Mouse (Mus musculus) stomach, embryonic 14.5 days (tissue): ENCODE results near the gene Gsx2. TPM values are rescaled to one million over a fixed set of nuclear protein-coding genes. Genes with fewer than 3 reads are reported as not detected.

Experiments used
- ATAC-seq: fragments of 200-750 bp; cut with Nextera tagmentation; 2 replicates; pipeline ENCODE4 v1.8.0; 2017; ENCODE audit warnings: low read depth, moderate TSS enrichment; ENCODE audit not compliant: insufficient number of reproducible peaks, insufficient read depth, low FRiP score
- H3K27ac ChIP-seq: fragments of 300-500 bp; sonication (generic); 2 replicates; pipeline ENCODE4 v1.5.1; 2014; ENCODE audit warnings: mild to moderate bottlenecking, low read length, moderate library complexity, mixed read lengths
- H3K27me3 ChIP-seq: fragments of 300-500 bp; sonication (generic); 2 replicates; pipeline ENCODE4 v1.6.1; 2014; ENCODE audit warnings: low read length, control low read depth, mixed read lengths; ENCODE audit not compliant: control insufficient read depth, insufficient read depth
- H3K36me3 ChIP-seq: fragments of 300-500 bp; sonication (generic); 2 replicates; pipeline ENCODE4 v1.6.1; 2014; ENCODE audit warnings: mild to moderate bottlenecking, control low read depth, low read length, moderate library complexity, mixed read lengths; ENCODE audit not compliant: control insufficient read depth, insufficient read depth
- H3K4me1 ChIP-seq: fragments of 300-500 bp; sonication (generic); 2 replicates; pipeline ENCODE4 v1.6.1; 2014; ENCODE audit warnings: low read length, control low read depth, mixed read lengths; ENCODE audit not compliant: control insufficient read depth, insufficient read depth
- H3K4me2 ChIP-seq: fragments of 300-500 bp; sonication (generic); replicated peaks from 2 replicates; pipeline ENCODE4 v1.6.1; 2014; ENCODE audit warnings: low read depth, low read length, control low read depth
- H3K4me3 ChIP-seq: fragments of 300-500 bp; sonication (generic); 2 replicates; pipeline ENCODE4 v1.5.1; 2014; ENCODE audit warnings: low read depth, low read length, control low read depth
- H3K9ac ChIP-seq: fragments of 300-500 bp; sonication (generic); replicated peaks from 2 replicates; pipeline ENCODE4 v1.6.1; 2014; ENCODE audit warnings: low read depth, mild to moderate bottlenecking, control low read depth, low read length, moderate library complexity, mixed read lengths
- H3K9me3 ChIP-seq: fragments of 300-500 bp; sonication (generic); 2 replicates; pipeline ENCODE4 v1.6.1; 2016; ENCODE audit warnings: low read depth, low read length, control low read depth; ENCODE audit not compliant: control insufficient read depth
- WGBS: fragments of 180-500 bp; shearing (Covaris S2); extraction: QIAGEN DNeasy Blood & Tissue Kit; methylation state at CpG from one replicate; pipeline ENCODE4 v1.1.7; 2014; 5-methylcytosine and 5-hydroxymethylcytosine counted together
- polyA plus RNA-seq: library from polyadenylated mRNA; unstranded; fragments of >200 nt; fragmentation: Nextera tagmentation; extraction: Ambion mirVana; gene quantifications from 2 replicates; pipeline ENCODE4 v1.2.1, GENCODE M21; 2014

The Gsx2 gene
- polyA plus RNA-seq, 1 experiment from 2014 or later = not detected

GRCm38 (mm10) chr5:75073167-75073566, 2.2 kb upstream of the Gsx2 start:
- H3K4me2 ChIP-seq = no peak overlapping the region
- ATAC-seq = no peak
- peaks cover 7% of the 10 kb centered on the region for H3K4me1 ChIP-seq
- peaks cover 76% of the 10 kb centered on the region for H3K27me3 ChIP-seq
- no peaks in the 10 kb centered on the region for H3K36me3 ChIP-seq
- H3K27ac ChIP-seq = no peak overlapping the region
- H3K4me3 ChIP-seq = no peak overlapping the region
- WGBS = 28% methylated on average over 1 of the region's 1 CpGs
- no peak overlapping the region for H3K9ac ChIP-seq
- no peaks in the 10 kb centered on the region for H3K9me3 ChIP-seq

- WGBS = 31% methylated on average over 3 of the region's 3 CpGs
- no peaks in the 10 kb centered on the region for H3K36me3 ChIP-seq
- peaks cover 7% of the 10 kb centered on the region for H3K4me1 ChIP-seq
- H3K4me2 ChIP-seq = no peak overlapping the region
- H3K9ac ChIP-seq = no peak overlapping the region
- peaks cover 76% of the 10 kb centered on the region for H3K27me3 ChIP-seq
- H3K9me3 ChIP-seq = no peaks in the 10 kb centered on the region
- ATAC-seq = no peak
- no peak overlapping the region for H3K27ac ChIP-seq
- H3K4me3 ChIP-seq = no peak overlapping the region
Measured at GRCm38 (mm10) chr5:75073684-75074083, 1.7 kb upstream of the Gsx2 start.

- Histone ChIP-seq H3K9me3 (no peaks in the 10 kb centered on the region), H3K4me3 (no peak overlapping the region), H3K4me1 (peaks cover 7% of the 10 kb centered on the region), H3K27ac (no peak overlapping the region), H3K9ac (no peak overlapping the region), H3K27me3 (peaks cover 76% of the 10 kb centered on the region), H3K4me2 (no peak overlapping the region), H3K36me3 (no peaks in the 10 kb centered on the region)
- ATAC-seq = no peak
- WGBS = 30% methylated on average over 4 of the region's 4 CpGs
Measured at GRCm38 (mm10) chr5:75074132-75074531, 1.3 kb upstream of the Gsx2 start.

- Histone ChIP-seq H3K4me2 (no peak overlapping the region), H3K9ac (no peak overlapping the region), H3K27me3 (peaks cover 76% of the 10 kb centered on the region), H3K36me3 (no peaks in the 10 kb centered on the region), H3K27ac (no peak overlapping the region), H3K4me3 (no peak overlapping the region), H3K9me3 (no peaks in the 10 kb centered on the region), H3K4me1 (peaks cover 7% of the 10 kb centered on the region)
- 15% methylated on average over 15 of the region's 15 CpGs for WGBS
- ATAC-seq = no peak
Measured at GRCm38 (mm10) chr5:75074537-75075382, 641 bp upstream of the Gsx2 start.

GRCm38 (mm10) chr5:75076326-75077050, 1.1 kb downstream of the Gsx2 start:
- Histone ChIP-seq H3K4me2 (no peak overlapping the region), H3K4me3 (peak overlapping the region; percentile 17; the same call in 1 of the 2 replicates)
- ATAC-seq = no peak

GRCm38 (mm10) chr5:75077051-75077380, 1.6 kb downstream of the Gsx2 start:
- Histone ChIP-seq H3K4me3 (no peak overlapping the region), H3K4me2 (no peak overlapping the region), H3K27ac (no peak overlapping the region), H3K9ac (no peak overlapping the region), H3K9me3 (no peaks in the 10 kb centered on the region), H3K27me3 (peaks cover 82% of the 10 kb centered on the region), H3K4me1 (peaks cover 7% of the 10 kb centered on the region), H3K36me3 (no peaks in the 10 kb centered on the region)
- WGBS = 2% methylated on average over 19 of the region's 19 CpGs
- ATAC-seq = no peak

More at GRCm38 (mm10) chr5:75076326-75077050, 1.1 kb downstream of the Gsx2 start:
- Histone ChIP-seq H3K4me1 (peaks cover 7% of the 10 kb centered on the region), H3K36me3 (no peaks in the 10 kb centered on the region), H3K27me3 (peaks cover 81% of the 10 kb centered on the region), H3K9ac (no peak overlapping the region), H3K9me3 (no peaks in the 10 kb centered on the region), H3K27ac (no peak overlapping the region)
- WGBS = 2% methylated on average over 17 of the region's 17 CpGs

- WGBS = 1% methylated on average over 7 of the region's 7 CpGs
- Histone ChIP-seq H3K4me3 (no peak overlapping the region), H3K36me3 (no peaks in the 10 kb centered on the region), H3K4me1 (peaks cover 7% of the 10 kb centered on the region), H3K27me3 (peaks cover 79% of the 10 kb centered on the region), H3K9me3 (no peaks in the 10 kb centered on the region), H3K27ac (no peak overlapping the region), H3K4me2 (no peak overlapping the region), H3K9ac (no peak overlapping the region)
- no peak for ATAC-seq
Measured at GRCm38 (mm10) chr5:75079564-75079963, 4.2 kb downstream of the Gsx2 start.

- WGBS = 11% methylated on average over 6 of the region's 6 CpGs
Measured at GRCm38 (mm10) chr5:75082439-75082838, 7.0 kb downstream of the Gsx2 start.

More at GRCm38 (mm10) chr5:75082439-75082838, 7.0 kb downstream of the Gsx2 start:
- Histone ChIP-seq H3K4me2 (no peak overlapping the region), H3K27ac (no peak overlapping the region), H3K27me3 (peaks cover 81% of the 10 kb centered on the region), H3K4me3 (no peak overlapping the region), H3K36me3 (no peaks in the 10 kb centered on the region), H3K9me3 (no peaks in the 10 kb centered on the region), H3K9ac (no peak overlapping the region), H3K4me1 (no peaks in the 10 kb centered on the region)
- ATAC-seq = no peak
